Mouse (Mus musculus) cerebellum, adult 2 months (tissue): ENCODE measurements around the gene 1810013L24Rik. TPM values are rescaled to one million over a fixed set of nuclear protein-coding genes. Genes with fewer than 3 reads are reported as not detected.
A peak's percentile ranks its signal among the peaks of the same experiment; 100 is the strongest.

Experiments used
- DNase-seq, 2 experiments: peaks; one replicate each; pipeline ENCODE4 v3.0.0; 2021
- H3K27ac ChIP-seq: fragments of 200-500 bp; 2 replicates; pipeline ENCODE4 v1.5.1; 2012; ENCODE audit warnings: low read length, control low read depth, inconsistent platforms; ENCODE audit not compliant: insufficient read depth
- H3K27me3 ChIP-seq: fragments of 200-500 bp; 2 replicates; pipeline ENCODE4 v1.6.1; 2012; ENCODE audit warnings: inconsistent platforms, mild to moderate bottlenecking, low read length, moderate library complexity; ENCODE audit not compliant: control insufficient read depth, insufficient read depth
- H3K4me1 ChIP-seq: fragments of 200-500 bp; 2 replicates; pipeline ENCODE4 v1.6.1; 2011; ENCODE audit warnings: low read length; ENCODE audit not compliant: control insufficient read depth, insufficient read depth
- H3K4me3 ChIP-seq: fragments of 200-500 bp; replicated peaks from 2 replicates; pipeline ENCODE3; 2011; ENCODE audit warnings: mild to moderate bottlenecking, low read depth, low read length, control low read depth; ENCODE audit not compliant: insufficient read depth
- CTCF ChIP-seq: fragments of 200-500 bp; IDR thresholded peaks from 2 replicates; pipeline ENCODE4 v1.5.1; 2011; ENCODE audit warnings: low read depth, mild to moderate bottlenecking, control low read depth, low read length, moderate library complexity, borderline replicate concordance; ENCODE audit not compliant: insufficient read depth
- POLR2A ChIP-seq: fragments of 200-500 bp; IDR thresholded peaks from 2 replicates; pipeline ENCODE4 v1.6.1; 2011; ENCODE audit warnings: low read length, control low read depth, borderline replicate concordance; ENCODE audit not compliant: insufficient read depth
- WGBS: fragments of 180-500 bp; shearing (Covaris S2); methylation state at CpG from one replicate; pipeline ENCODE4 v1.1.7; 2018; 5-methylcytosine and 5-hydroxymethylcytosine counted together
- polyA plus RNA-seq: library from polyadenylated mRNA; depleted of rRNA; stranded (reverse); fragments of >200 nt; gene quantifications from 2 replicates; pipeline ENCODE4 v1.2.3, GENCODE M21; 2012

The 1810013L24Rik gene
- polyA plus RNA-seq, 1 experiment = 51.2 TPM

GRCm38 (mm10) chr16:8840557-8840956 is 10.7 kb downstream of the 1810013L24Rik start:
- H3K4me3 ChIP-seq = no peak overlapping the region
- H3K27me3 ChIP-seq = no peaks in the 10 kb centered on the region
- DNase-seq = no peak
- 46% methylated on average over 3 of the region's 3 CpGs for WGBS
- no peak overlapping the region for H3K27ac ChIP-seq
- TF ChIP-seq CTCF (no peak), POLR2A (no peak)
- peaks cover 7% of the 10 kb centered on the region for H3K4me1 ChIP-seq

GRCm38 (mm10) chr16:8842962-8843361 is 13.1 kb downstream of the 1810013L24Rik start:
- no peak for DNase-seq
- WGBS = 93% methylated on average over 10 of the region's 10 CpGs
- Histone ChIP-seq H3K4me3 (no peak overlapping the region), H3K4me1 (peaks cover 8% of the 10 kb centered on the region; the same call in 1 of the 2 replicates), H3K27me3 (no peaks in the 10 kb centered on the region), H3K27ac (no peak overlapping the region)
- TF ChIP-seq CTCF (no peak), POLR2A (no peak)

GRCm38 (mm10) chr16:8843580-8844175 is 13.8 kb downstream of the 1810013L24Rik start:
- 40% methylated on average over 3 of the region's 3 CpGs for WGBS
- no peak for DNase-seq
- H3K4me3 ChIP-seq = no peak overlapping the region

GRCm38 (mm10) chr16:8845986-8846385 is 16.1 kb downstream of the 1810013L24Rik start:
- Histone ChIP-seq H3K4me3 (no peak overlapping the region), H3K27ac (no peak overlapping the region), H3K4me1 (peaks cover 11% of the 10 kb centered on the region), H3K27me3 (no peaks in the 10 kb centered on the region)
- TF ChIP-seq CTCF (no peak), POLR2A (no peak)
- 38% methylated on average over 4 of the region's 4 CpGs for WGBS
- DNase-seq = no peak

More at GRCm38 (mm10) chr16:8843580-8844175, 13.8 kb downstream of the 1810013L24Rik start:
- no peak for TF ChIP-seq CTCF
- TF ChIP-seq POLR2A = no peak
- Histone ChIP-seq H3K4me1 (peaks cover 8% of the 10 kb centered on the region; the same call in 1 of the 2 replicates), H3K27me3 (no peaks in the 10 kb centered on the region), H3K27ac (no peak overlapping the region)

- H3K4me3 ChIP-seq = no peak overlapping the region
- peaks cover 10% of the 10 kb centered on the region for H3K4me1 ChIP-seq
- WGBS = 74% methylated on average over 4 of the region's 4 CpGs
Measured at GRCm38 (mm10) chr16:8848309-8849068, 18.6 kb downstream of the 1810013L24Rik start.

GRCm38 (mm10) chr16:8849929-8850328 is 20.0 kb downstream of the 1810013L24Rik start:
- TF ChIP-seq CTCF (no peak), POLR2A (no peak)
- 17% methylated on average over 1 of the region's 1 CpGs for WGBS
- H3K4me3 ChIP-seq = no peak overlapping the region
- H3K4me1 ChIP-seq = peaks cover 6% of the 10 kb centered on the region
- H3K27me3 ChIP-seq = no peaks in the 10 kb centered on the region
- DNase-seq = peak in 1 of 2 experiments; percentile 41
- no peak overlapping the region for H3K27ac ChIP-seq

More at GRCm38 (mm10) chr16:8848309-8849068, 18.6 kb downstream of the 1810013L24Rik start:
- H3K27ac ChIP-seq = no peak overlapping the region
- H3K27me3 ChIP-seq = no peaks in the 10 kb centered on the region
- no peak for TF ChIP-seq POLR2A
- no peak for TF ChIP-seq CTCF
- DNase-seq = no peak

GRCm38 (mm10) chr16:8855143-8855542 is 25.2 kb downstream of the 1810013L24Rik start:
- H3K27ac ChIP-seq = no peak overlapping the region
- no peak overlapping the region for H3K4me3 ChIP-seq
- 91% methylated on average over 2 of the region's 2 CpGs for WGBS
- DNase-seq = no peak
- H3K27me3 ChIP-seq = no peaks in the 10 kb centered on the region
- TF ChIP-seq POLR2A = no peak
- TF ChIP-seq CTCF = no peak
- no peaks in the 10 kb centered on the region; the same call in 1 of the 2 replicates for H3K4me1 ChIP-seq

- no peak for DNase-seq
- TF ChIP-seq POLR2A = no peak
- no peak for TF ChIP-seq CTCF
- Histone ChIP-seq H3K27ac (no peak overlapping the region), H3K4me1 (peaks cover 7% of the 10 kb centered on the region; the same call in 1 of the 2 replicates), H3K27me3 (no peaks in the 10 kb centered on the region), H3K4me3 (no peak overlapping the region)
- WGBS = 88% methylated on average over 2 of the region's 2 CpGs
Measured at GRCm38 (mm10) chr16:8856820-8857219, 26.9 kb downstream of the 1810013L24Rik start.
